In genomic region chr8:96277058-96277457, GRCm38 (mm10) we compare ENCODE assay signal across 29 mouse cellular contexts.
DNase-seq lines count a peak whose midpoint lies in the region; ATAC-seq and TF ChIP-seq lines count a peak whose summit lies in the region.
"Had no signal": no experiment of that assay in that cellular context is flagged by ENCODE, and none has a peak within 500 bp of the region (broad histone marks: within the 10 kb centered on the region; RNA-seq: fewer than 3 reads in every experiment).

No protein-coding gene starts in this region.

- no peaks in the 10 kb centered on the region for H3K9me3 ChIP-seq in neural tube, embryonic 13.5 days
- no peaks in the 10 kb centered on the region for H3K9me3 ChIP-seq in neural tube, embryonic 15.5 days (replicated peaks)
- no peaks in the 10 kb centered on the region for H3K9me3 ChIP-seq in forebrain, embryonic 16.5 days (ENCODE audit: control insufficient read depth, low read length)
- H3K9me3 ChIP-seq in hindbrain, embryonic 16.5 days (ENCODE audit: control insufficient read depth, low read length) = peaks cover 2% of the 10 kb centered on the region; the same call in 1 of the 2 replicates
- H3K9me3 ChIP-seq: embryonic facial prominence, embryonic 13.5 days; heart, embryonic 12.5 days; hindbrain, embryonic 15.5 days; limb, embryonic 13.5 days had no signal

- H3K36me3 ChIP-seq in neural tube, embryonic 13.5 days = no peaks in the 10 kb centered on the region
- no peaks in the 10 kb centered on the region for H3K36me3 ChIP-seq in neural tube, embryonic 15.5 days
- H3K36me3 ChIP-seq in forebrain, embryonic 16.5 days (ENCODE audit: control insufficient read depth, insufficient read depth) = no peaks in the 10 kb centered on the region
- no peaks in the 10 kb centered on the region for H3K36me3 ChIP-seq in hindbrain, embryonic 16.5 days (ENCODE audit: control insufficient read depth, insufficient read depth, low read length)
- H3K36me3 ChIP-seq: embryonic facial prominence, embryonic 13.5 days; G1E; heart, embryonic 12.5 days; hindbrain, embryonic 15.5 days; limb, embryonic 13.5 days; liver, embryonic 12.5 days had no signal

- H3K27ac ChIP-seq in neural tube, embryonic 13.5 days (replicated peaks) = no peak overlapping the region
- H3K27ac ChIP-seq in neural tube, embryonic 15.5 days (replicated peaks) = no peak overlapping the region
- H3K27ac ChIP-seq in forebrain, embryonic 16.5 days (ENCODE audit: low read length) = 0 out of 2 replicates have a peak overlapping the region, but pooled peaks have one; percentile 42
- no peak overlapping the region for H3K27ac ChIP-seq in hindbrain, embryonic 16.5 days (ENCODE audit: low read depth, low read length)
- H3K27ac ChIP-seq in left cerebral cortex, adult 2 months = no peak overlapping the region
- H3K27ac ChIP-seq: embryonic facial prominence, embryonic 13.5 days; limb, embryonic 13.5 days; liver, embryonic 12.5 days had no signal

- intact Hi-C loops in left cerebral cortex, adult 2 months (cut with DNase I) = no loop called here

- H3K4me1 ChIP-seq in neural tube, embryonic 13.5 days (replicated peaks) = peaks cover 17% of the 10 kb centered on the region
- H3K4me1 ChIP-seq in neural tube, embryonic 15.5 days = peaks cover 5% of the 10 kb centered on the region; the same call in 1 of the 2 replicates
- peaks cover 10% of the 10 kb centered on the region for H3K4me1 ChIP-seq in forebrain, embryonic 16.5 days (replicated peaks; ENCODE audit: control insufficient read depth, insufficient read depth, low read length)
- no peaks in the 10 kb centered on the region for H3K4me1 ChIP-seq in hindbrain, embryonic 16.5 days (ENCODE audit: control insufficient read depth, insufficient read depth, low read depth, low read length)
- H3K4me1 ChIP-seq: embryonic facial prominence, embryonic 13.5 days; liver, embryonic 12.5 days had no signal

- no peak for TF ChIP-seq CTCF in left cerebral cortex, adult 2 months (IDR thresholded peaks at IDR 0.05)

- H3K27me3 ChIP-seq in neural tube, embryonic 13.5 days = no peaks in the 10 kb centered on the region
- no peaks in the 10 kb centered on the region for H3K27me3 ChIP-seq in neural tube, embryonic 15.5 days (replicated peaks)
- no peaks in the 10 kb centered on the region for H3K27me3 ChIP-seq in forebrain, embryonic 16.5 days (replicated peaks; ENCODE audit: control insufficient read depth, insufficient read depth, low read length)
- H3K27me3 ChIP-seq in hindbrain, embryonic 16.5 days (replicated peaks; ENCODE audit: control insufficient read depth, insufficient read depth, low read length) = no peaks in the 10 kb centered on the region
- H3K27me3 ChIP-seq: CH12.LX; embryonic facial prominence, embryonic 13.5 days; heart, embryonic 12.5 days; hindbrain, embryonic 15.5 days; limb, embryonic 13.5 days; liver, embryonic 12.5 days; Patski had no signal

- H3K4me2 ChIP-seq in neural tube, embryonic 13.5 days = no peak overlapping the region
- H3K4me2 ChIP-seq in neural tube, embryonic 15.5 days = no peak overlapping the region
- no peak overlapping the region for H3K4me2 ChIP-seq in forebrain, embryonic 16.5 days (ENCODE audit: low read length)
- H3K4me2 ChIP-seq in hindbrain, embryonic 16.5 days (ENCODE audit: low read length) = no peak overlapping the region
- H3K4me2 ChIP-seq: embryonic facial prominence, embryonic 13.5 days; heart, embryonic 12.5 days; hindbrain, embryonic 15.5 days; limb, embryonic 13.5 days; liver, embryonic 12.5 days had no signal

- WGBS in neural tube, embryonic 13.5 days = 51% methylated on average over 5 of the region's 5 CpGs
- 34% methylated on average over 5 of the region's 5 CpGs for WGBS in neural tube, embryonic 15.5 days
- WGBS in forebrain, embryonic 16.5 days = 21% methylated on average over 5 of the region's 5 CpGs
- 43% methylated on average over 5 of the region's 5 CpGs for WGBS in hindbrain, embryonic 16.5 days

- no peak for DNase-seq in left cerebral cortex, adult 2 months (ENCODE audit: extremely low spot score in 1 of 2, low spot score in 2 of 2)
- no peak for DNase-seq in adrenal gland, postnatal 10 days
- no peak for DNase-seq in natural killer cell, adult 2 months (ENCODE audit: low spot score in 2 of 2)
- DNase-seq: B cell, adult 2 months; cerebellum, adult 18-20 months; cerebellum, postnatal 25 days; embryo, embryonic 11 days; gastrocnemius, postnatal 14 days; heart, adult 18-20 months; heart, postnatal 10 days; kidney, postnatal 25 days; lung, adult 2 months; lung, postnatal 14 days; right cerebral cortex, postnatal 4 days; thymus, postnatal 36 days had no signal

- no peak overlapping the region for H3K9ac ChIP-seq in neural tube, embryonic 13.5 days
- H3K9ac ChIP-seq in neural tube, embryonic 15.5 days (replicated peaks) = no peak overlapping the region
- H3K9ac ChIP-seq in forebrain, embryonic 16.5 days (replicated peaks; ENCODE audit: low read depth, low read length) = no peak overlapping the region
- H3K9ac ChIP-seq in hindbrain, embryonic 16.5 days (ENCODE audit: low read depth, low read length) = no peak overlapping the region
- H3K9ac ChIP-seq: embryonic facial prominence, embryonic 13.5 days; heart, embryonic 12.5 days; hindbrain, embryonic 15.5 days; limb, embryonic 13.5 days; liver, embryonic 12.5 days had no signal

- H3K4me3 ChIP-seq in neural tube, embryonic 13.5 days = no peak overlapping the region
- H3K4me3 ChIP-seq in neural tube, embryonic 15.5 days (replicated peaks) = no peak overlapping the region
- H3K4me3 ChIP-seq in forebrain, embryonic 16.5 days (replicated peaks; ENCODE audit: low read length) = no peak overlapping the region
- H3K4me3 ChIP-seq in hindbrain, embryonic 16.5 days (ENCODE audit: low read length) = no peak overlapping the region
- no peak overlapping the region for H3K4me3 ChIP-seq in left cerebral cortex, adult 2 months
- H3K4me3 ChIP-seq: embryonic facial prominence, embryonic 13.5 days; erythroblast, embryonic 14.5 days; heart, embryonic 12.5 days; hindbrain, embryonic 15.5 days; limb, embryonic 13.5 days; liver, embryonic 12.5 days had no signal

- ATAC-seq in neural tube, embryonic 13.5 days (ENCODE audit: low read depth) = 0 out of 2 replicates have a peak, but pooled peaks have one; percentile 27
- no peak for ATAC-seq in neural tube, embryonic 15.5 days (ENCODE audit: low FRiP score)
- peak; percentile 29; the same call in 1 of the 2 replicates for ATAC-seq in forebrain, embryonic 16.5 days
- ATAC-seq in hindbrain, embryonic 16.5 days = 0 out of 2 replicates have a peak, but pooled peaks have one; percentile 11
- ATAC-seq: intestine, postnatal 0 days; liver, embryonic 12.5 days; Patski had no signal
